Mouse (Mus musculus): ENCODE data around the gene Gdap1l1.

- TF ChIP-seq POLR2A (IDR thresholded peaks at IDR 0.05; ENCODE audit: insufficient read depth, low read depth, low read length): no peak
- no peak for TF ChIP-seq CTCF (IDR thresholded peaks at IDR 0.05; ENCODE audit: insufficient read depth, low read depth, low read length)
Measured at GRCm38 (mm10) chr2:163467585-163467984, 29.3 kb downstream of the Gdap1l1 start.
